Mouse (Mus musculus) Muller cell, postnatal 12 days (primary cell): ENCODE measurements around the gene Skint1.
"Not testable (repeated sequence)": the region's sequence is repeated elsewhere in the genome, so short reads cannot be mapped to it uniquely, and the experiment has no call there.

Experiments
- DNase-seq: peaks from one replicate; pipeline ENCODE4 v3.0.0-alpha.2; 2015; ENCODE audit errors: inconsistent ontology term

Gene Skint1

GRCm38 (mm10) chr4:112005969-112006368, at the start of gene Skint1:
TSS of gene Skint1 (plus strand) at chr4:112006269.
- no peak for DNase-seq

GRCm38 (mm10) chr4:111961309-111961708, 44.8 kb upstream of the Skint1 start:
- DNase-seq, result peak; percentile 0

GRCm38 (mm10) chr4:111963241-111963640, 42.8 kb upstream of the Skint1 start:
- not testable (repeated sequence) for DNase-seq

- DNase-seq, result no peak
Measured at GRCm38 (mm10) chr4:111963669-111964068, 42.4 kb upstream of the Skint1 start.

- no peak for DNase-seq
Measured at GRCm38 (mm10) chr4:111972623-111973022, 33.4 kb upstream of the Skint1 start, which contains the start of gene Skint7. TSS of gene Skint7 (plus strand) at chr4:111972923.

- no peak for DNase-seq
Measured at GRCm38 (mm10) chr4:112071716-112072115, 65.6 kb downstream of the Skint1 start, which contains the start of gene Skint4. TSS of gene Skint4 (plus strand) at chr4:112072016.
